Mouse (Mus musculus) hematopoietic stem cell, adult 5-6 weeks (primary cell): ENCODE data around the gene Cramp1l. TPM values are rescaled to one million over a fixed set of nuclear protein-coding genes. Genes with fewer than 3 reads are reported as not detected.

ENCODE experiments used
- ATAC-seq, 2 experiments: fragments of 125-278 bp in 1 of 2; replicated peaks in 1 of 2; 2 replicates each; pipeline ENCODE4 v1.8.0; 2016 to 2017; ENCODE audit warnings: inconsistent platforms in 2 of 2, mild to moderate bottlenecking in 2 of 2, moderate number of reproducible peaks in 2 of 2, low read depth in 1 of 2, moderate TSS enrichment in 1 of 2; ENCODE audit not compliant: low FRiP score in 2 of 2, poor library complexity in 2 of 2, severe bottlenecking in 2 of 2, insufficient read depth in 1 of 2, low TSS enrichment in 1 of 2
- total RNA-seq: library from RNA; stranded (forward); fragments of 172-1452, 232-1000 nt; gene quantifications from 2 replicates; pipeline ENCODE4 v1.2.3, GENCODE M21; 2017

The Cramp1l gene
- total RNA-seq, 1 experiment from 2014 or later = 13.3 TPM

GRCm38 (mm10) chr17:24923246-24923645 is 92.3 kb downstream of the Cramp1l start:
- ATAC-seq = no peak

- ATAC-seq = no peak
Observed at GRCm38 (mm10) chr17:24913984-24914383, 101.6 kb downstream of the Cramp1l start.

Other genes starting within 250 kb of the Cramp1l start
- 0.44 TPM in 1 of 2 replicates, not detected in the other for gene Meiob, start 211.5 kb downstream of the Cramp1l start, total RNA-seq
- 24.5 and 24.6 TPM in 2 replicates for gene Hagh, start 175.6 kb downstream of the Cramp1l start, total RNA-seq
- gene Fahd1, start 165.4 kb downstream of the Cramp1l start, total RNA-seq = 15.0 and 19.6 TPM in 2 replicates
- gene Igfals, start 149.8 kb downstream of the Cramp1l start, total RNA-seq = not detected in 2 replicates
- 27.9 and 33.1 TPM in 2 replicates for gene Nubp2, start 129.4 kb downstream of the Cramp1l start, total RNA-seq
- 6.0 and 12.9 TPM in 2 replicates for gene Spsb3, start 129.1 kb downstream of the Cramp1l start, total RNA-seq
- 13.7 and 27.3 TPM in 2 replicates for gene Eme2, start 120.7 kb downstream of the Cramp1l start, total RNA-seq
- 23.1 and 25.8 TPM in 2 replicates for gene Mrps34, start 120.7 kb downstream of the Cramp1l start, total RNA-seq
- 22.5 and 44.1 TPM in 2 replicates for gene Nme3, start 119.3 kb downstream of the Cramp1l start, total RNA-seq
- 32.8 and 48.7 TPM in 2 replicates for gene Mapk8ip3, start 78.8 kb downstream of the Cramp1l start, total RNA-seq
- gene Jpt2, start 55.1 kb downstream of the Cramp1l start, total RNA-seq = 71.0 and 108 TPM in 2 replicates
- 35.1 and 41.3 TPM in 2 replicates for gene Ift140, start 297 bp upstream of the Cramp1l start, total RNA-seq
- gene Tmem204, start 67.8 kb upstream of the Cramp1l start, total RNA-seq = not detected in 2 replicates
- gene Telo2, start 100.2 kb upstream of the Cramp1l start, total RNA-seq = 22.5 and 28.7 TPM in 2 replicates
- gene Ptx4, start 105.0 kb upstream of the Cramp1l start, total RNA-seq = 0.40 TPM in 1 of 2 replicates, not detected in the other
- gene Clcn7, start 117.6 kb upstream of the Cramp1l start, total RNA-seq = 7.0 and 7.7 TPM in 2 replicates
- gene Ccdc154, start 146.7 kb upstream of the Cramp1l start, total RNA-seq = not detected in 2 replicates
- gene Gm38655, start 159.7 kb upstream of the Cramp1l start, total RNA-seq = not detected in 2 replicates
- gene BC003965, start 168.8 kb upstream of the Cramp1l start, total RNA-seq = 13.3 and 18.7 TPM in 2 replicates
- 11.6 and 14.4 TPM in 2 replicates for gene Unkl, start 172.6 kb upstream of the Cramp1l start, total RNA-seq
- gene Gnptg, start 224.3 kb upstream of the Cramp1l start, total RNA-seq = 16.6 and 21.9 TPM in 2 replicates
- gene Tsr3, start 224.4 kb upstream of the Cramp1l start, total RNA-seq = 29.1 and 29.9 TPM in 2 replicates
- gene Baiap3, start 240.6 kb upstream of the Cramp1l start, total RNA-seq = 1.3 and 1.8 TPM in 2 replicates